Mouse (Mus musculus) liver, embryonic 15.5 days (tissue): ENCODE measurements around the gene Arf1. TPM values are rescaled to one million over a fixed set of nuclear protein-coding genes. Genes with fewer than 3 reads are reported as not detected.

Experiments used
- ATAC-seq: fragments of 200-750 bp; cut with Nextera tagmentation; 2 replicates; pipeline ENCODE4 v1.8.0; 2017; ENCODE audit warnings: moderate number of reproducible peaks, mild to moderate bottlenecking, moderate library complexity; ENCODE audit not compliant: insufficient read depth
- H3K27ac ChIP-seq: fragments of 300-500 bp; sonication (generic); replicated peaks from 2 replicates; pipeline ENCODE4 v1.5.1; 2015; ENCODE audit warnings: mild to moderate bottlenecking, inconsistent platforms
- H3K27me3 ChIP-seq: fragments of 300-500 bp; sonication (generic); 2 replicates; pipeline ENCODE4 v1.6.1; 2015; ENCODE audit warnings: mild to moderate bottlenecking, inconsistent platforms
- H3K36me3 ChIP-seq: fragments of 300-500 bp; sonication (generic); replicated peaks from 2 replicates; pipeline ENCODE4 v1.6.1; 2015; ENCODE audit warnings: moderate library complexity, mild to moderate bottlenecking, inconsistent platforms
- H3K4me1 ChIP-seq: fragments of 300-500 bp; sonication (generic); replicated peaks from 2 replicates; pipeline ENCODE4 v1.6.1; 2015; ENCODE audit warnings: inconsistent platforms
- H3K4me2 ChIP-seq: fragments of 300-500 bp; sonication (generic); 2 replicates; pipeline ENCODE4 v1.6.1; 2015; ENCODE audit warnings: moderate library complexity, mild to moderate bottlenecking, inconsistent platforms
- H3K4me3 ChIP-seq: fragments of 300-500 bp; sonication (generic); replicated peaks from 2 replicates; pipeline ENCODE4 v1.5.1; 2015; ENCODE audit warnings: mild to moderate bottlenecking, inconsistent platforms
- H3K9ac ChIP-seq: fragments of 300-500 bp; sonication (generic); 2 replicates; pipeline ENCODE4 v1.6.1; 2015; ENCODE audit warnings: moderate library complexity, mild to moderate bottlenecking, inconsistent platforms
- H3K9me3 ChIP-seq: fragments of 300-500 bp; sonication (generic); replicated peaks from 2 replicates; pipeline ENCODE4 v1.6.1; 2016; ENCODE audit warnings: inconsistent platforms
- WGBS: fragments of 180-500 bp; shearing (Covaris S2); methylation state at CpG from one replicate; pipeline ENCODE4 v1.1.7; 2015; ENCODE audit warnings: mixed read lengths; ENCODE audit not compliant: insufficient replicate concordance; 5-methylcytosine and 5-hydroxymethylcytosine counted together
- polyA plus RNA-seq: library from polyadenylated mRNA; unstranded; fragments of >200 nt; fragmentation: Nextera tagmentation; extraction: Ambion mirVana; gene quantifications from 2 replicates; pipeline ENCODE4 v1.2.1, GENCODE M21; 2015

Arf1 gene
- polyA plus RNA-seq, 1 experiment from 2014 or later, result 255 TPM

GRCm38 (mm10) chr11:59162443-59163254 lies 65.4 kb downstream of the Arf1 start:
- Histone ChIP-seq H3K4me3 (peak overlapping the region; percentile 78), H3K9me3 (no peaks in the 10 kb centered on the region), H3K27me3 (no peaks in the 10 kb centered on the region), H3K36me3 (peaks cover 43% of the 10 kb centered on the region), H3K9ac (peak overlapping the region; percentile 64), H3K4me2 (peak overlapping the region; percentile 85), H3K27ac (peak overlapping the region; percentile 99), H3K4me1 (peaks cover 55% of the 10 kb centered on the region)
- ATAC-seq, result no peak
- WGBS, result 39% methylated on average over 9 of the region's 9 CpGs

Other genes starting within 250 kb of the Arf1 start
- 0.28 and 0.30 TPM in 2 replicates for gene Obscn, start 91.9 kb downstream of the Arf1 start, polyA plus RNA-seq
- gene Iba57, start 64.5 kb downstream of the Arf1 start, polyA plus RNA-seq, result 12.1 and 14.5 TPM in 2 replicates
- gene Gjc2, start 45.1 kb downstream of the Arf1 start, polyA plus RNA-seq, result 0.10 and 0.17 TPM in 2 replicates
- 54.2 and 60.8 TPM in 2 replicates for gene Guk1, start 36.1 kb downstream of the Arf1 start, polyA plus RNA-seq
- gene Mrpl55, start 25.8 kb downstream of the Arf1 start, polyA plus RNA-seq, result 50.5 and 51.0 TPM in 2 replicates
- gene 2310033P09Rik, start 19.9 kb downstream of the Arf1 start, polyA plus RNA-seq, result 15.4 and 15.9 TPM in 2 replicates
- gene Wnt3a, start 62.5 kb upstream of the Arf1 start, polyA plus RNA-seq, result 0.03 TPM in 1 of 2 replicates, not detected in the other
- 0.20 and 0.33 TPM in 2 replicates for gene Wnt9a, start 78.7 kb upstream of the Arf1 start, polyA plus RNA-seq
- gene Prss38, start 147.4 kb upstream of the Arf1 start, polyA plus RNA-seq, result not detected in 2 replicates
- 3.9 and 4.3 TPM in 2 replicates for gene Jmjd4, start 221.8 kb upstream of the Arf1 start, polyA plus RNA-seq
- gene Snap47, start 222.9 kb upstream of the Arf1 start, polyA plus RNA-seq, result 25.4 and 27.1 TPM in 2 replicates
- 1.4 and 1.5 TPM in 2 replicates for gene Zfp867, start 244.2 kb upstream of the Arf1 start, polyA plus RNA-seq